Mouse (Mus musculus) spleen, postnatal 10 days (tissue): ENCODE data around the gene Mpped2.

Experiments used
- DNase-seq, 2 experiments: peaks; one replicate each; pipeline ENCODE4 v3.0.0; 2021 to 2022; ENCODE audit warnings: low spot score in 2 of 2

Gene Mpped2

DNA sequence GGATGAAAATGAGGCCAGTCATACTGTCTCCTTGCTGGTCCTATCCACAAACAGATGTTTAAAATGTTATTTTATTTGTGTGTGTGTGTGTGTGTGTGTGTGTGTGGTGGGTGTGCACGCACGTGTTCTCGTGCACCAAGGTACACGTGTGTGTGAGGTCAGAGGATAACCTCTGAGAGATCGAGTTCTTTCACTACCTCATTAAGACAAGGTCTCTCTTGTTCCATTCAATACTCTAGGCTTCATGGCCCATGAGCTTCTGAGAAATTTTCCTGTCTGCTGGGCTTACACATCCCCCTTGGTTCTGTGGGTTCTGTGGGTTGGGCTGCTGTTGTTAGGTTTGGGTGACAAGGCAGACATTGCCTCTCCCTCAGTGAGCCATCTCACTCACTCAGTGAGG, 12.6 kb downstream of the Mpped2 start:
- no peak for DNase-seq

DNA sequence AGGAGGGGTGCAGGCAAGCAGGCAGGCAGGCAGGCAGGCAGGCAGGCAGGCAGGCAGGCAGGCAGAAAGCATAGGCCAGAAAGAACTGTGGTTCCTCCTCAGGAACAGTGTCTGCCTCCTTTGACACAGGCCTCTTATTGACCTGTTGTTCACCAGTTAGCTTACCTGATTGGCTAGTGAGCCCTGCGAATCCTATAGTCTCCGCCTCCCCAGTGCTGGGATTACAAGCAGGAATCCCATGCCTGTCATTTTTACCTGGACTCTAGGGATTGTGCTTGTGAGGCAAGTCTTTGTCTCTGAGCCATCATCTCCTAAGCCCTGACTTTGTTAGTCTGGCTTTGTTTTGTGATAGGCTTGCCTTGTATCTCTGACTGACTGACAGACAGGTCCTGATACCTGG, 14.1 kb downstream of the Mpped2 start:
- DNase-seq: no peak

DNA sequence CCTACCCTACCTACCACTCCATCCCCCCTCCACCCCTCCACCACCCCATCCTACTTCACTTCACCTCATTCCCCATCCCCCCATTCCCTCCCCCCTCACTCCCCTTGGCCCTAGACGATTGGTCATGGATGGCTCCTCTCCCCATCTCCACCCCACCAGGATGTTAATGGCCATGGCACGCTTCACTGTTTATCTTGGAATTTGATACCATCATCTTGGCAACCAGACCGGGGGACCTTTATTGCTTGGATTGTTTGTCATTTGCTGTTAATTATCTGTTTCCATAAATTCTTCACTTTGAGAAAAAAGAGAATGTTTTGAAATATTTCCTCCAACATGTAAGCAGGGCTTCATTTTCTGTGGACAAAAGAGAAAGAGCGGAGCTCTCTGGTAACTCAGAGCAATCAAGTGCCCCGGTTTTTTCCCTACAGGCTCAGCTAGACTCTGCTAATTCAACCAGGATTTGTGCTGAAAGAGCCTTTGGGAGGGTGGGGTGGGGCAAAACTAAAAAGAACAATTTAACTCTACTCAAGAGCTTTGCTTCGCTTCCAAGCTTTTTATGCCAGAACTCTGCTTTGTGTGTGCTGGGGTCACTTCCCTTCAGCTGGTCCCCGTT, 17.9 kb downstream of the Mpped2 start:
- no peak for DNase-seq

DNA sequence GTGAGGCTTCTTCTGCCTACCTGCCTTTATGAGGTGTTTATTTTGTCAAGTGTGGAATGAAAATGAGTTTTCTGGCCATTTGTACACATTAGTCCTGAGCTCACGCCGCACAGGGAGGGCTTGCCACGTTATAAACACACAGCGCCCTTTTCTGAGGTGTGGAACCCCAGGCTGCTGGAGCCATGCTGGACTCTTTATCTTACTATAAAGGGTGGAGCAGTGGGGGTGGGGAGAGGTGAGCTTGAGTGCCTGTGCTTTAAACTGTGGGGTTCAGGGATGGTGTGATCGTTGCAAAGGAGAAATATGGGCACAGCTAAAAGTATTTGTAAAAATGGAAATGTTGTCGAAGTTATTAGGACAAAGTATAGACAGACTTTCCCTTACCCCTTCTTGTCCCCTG, 18.4 kb downstream of the Mpped2 start:
- DNase-seq: no peak

DNA sequence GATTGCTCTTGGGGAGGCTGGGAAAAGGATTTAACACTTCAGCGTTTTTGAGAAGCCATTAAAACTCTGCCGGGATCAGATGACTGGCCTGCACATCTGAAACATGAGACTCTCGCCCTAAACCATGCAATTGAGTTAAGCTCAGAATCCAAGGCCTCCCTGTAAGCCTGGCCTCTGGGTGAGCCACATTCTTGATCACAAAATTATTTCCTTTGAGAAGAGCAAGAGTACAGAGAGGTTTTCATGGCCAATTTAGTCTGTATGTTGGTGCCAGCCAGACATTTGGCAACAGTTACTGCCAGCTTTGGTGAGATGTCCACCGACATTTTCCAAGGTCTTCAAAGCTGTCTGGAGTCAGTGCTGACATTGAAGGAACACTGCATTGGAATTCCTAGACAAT, 20.1 kb downstream of the Mpped2 start:
- DNase-seq: no peak

DNA sequence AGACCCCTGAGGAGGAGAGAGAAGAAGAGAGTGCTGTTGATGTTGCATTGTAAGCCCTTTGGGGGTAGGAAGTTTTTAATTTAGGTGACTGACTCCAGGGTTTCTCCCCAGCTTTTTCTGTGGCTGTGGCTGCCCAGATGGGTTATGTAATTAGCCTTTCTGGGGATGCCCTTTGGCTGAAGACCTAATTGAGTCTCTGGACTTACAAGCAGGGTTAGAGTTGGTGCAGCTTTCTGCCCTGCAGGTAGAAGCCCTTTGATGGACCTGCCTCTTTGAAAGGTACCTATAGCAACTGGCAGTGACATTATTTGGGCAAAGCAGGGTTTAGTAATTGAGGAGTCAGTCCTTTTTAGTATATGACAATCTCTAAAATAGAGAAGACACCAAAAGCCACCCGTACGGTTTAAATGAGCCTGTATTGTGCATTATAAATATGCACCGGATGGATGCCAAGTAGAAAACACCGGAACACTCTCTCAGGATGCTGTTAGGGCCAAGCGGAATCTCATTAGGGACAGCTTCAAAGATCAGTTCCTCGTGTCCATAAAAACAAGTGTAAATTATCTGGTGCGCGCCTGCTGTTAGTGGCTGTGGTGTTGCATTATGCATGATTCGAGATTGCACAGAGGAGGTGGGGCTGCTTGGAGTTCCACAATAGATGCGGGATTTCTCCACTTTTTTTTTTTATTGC, 22.8 kb downstream of the Mpped2 start:
- DNase-seq: no peak

DNA sequence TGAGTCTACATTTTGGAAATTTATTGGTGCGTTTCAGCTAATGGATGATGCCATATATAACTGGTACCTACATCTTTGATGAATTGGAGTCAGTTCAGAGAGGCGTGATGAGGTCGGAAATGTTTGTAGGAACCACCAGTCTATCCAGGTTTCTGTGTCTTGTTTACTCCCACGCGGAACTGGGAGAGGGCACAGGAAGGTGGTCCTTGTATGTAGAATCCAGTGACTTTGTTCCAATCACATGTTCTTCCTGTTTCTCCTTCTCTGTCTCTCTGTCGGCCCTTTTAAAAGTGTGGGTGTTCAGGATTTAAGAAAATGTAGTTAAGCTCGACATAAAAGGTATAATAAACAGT, 23.3 kb downstream of the Mpped2 start:
- DNase-seq: no peak

DNA sequence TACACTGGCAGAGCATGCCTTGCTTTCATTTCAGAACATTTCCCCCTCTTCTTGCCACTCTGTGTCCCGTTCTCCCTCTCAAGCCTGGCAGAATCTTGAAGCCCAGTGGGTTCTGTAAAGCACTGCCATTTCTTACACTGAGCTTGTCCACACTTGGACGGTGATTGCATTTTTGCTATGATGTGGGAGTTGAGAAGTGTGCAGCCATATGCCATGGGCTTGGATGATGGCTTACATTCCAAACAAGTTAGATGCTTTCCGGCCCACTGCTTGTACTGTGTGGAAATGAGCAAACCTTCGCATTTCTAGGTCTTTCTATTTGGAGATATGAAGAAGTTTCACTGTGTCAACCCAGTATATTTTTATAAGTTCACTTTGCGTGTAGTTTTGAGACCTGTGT, 25.8 kb downstream of the Mpped2 start:
- no peak for DNase-seq

DNA sequence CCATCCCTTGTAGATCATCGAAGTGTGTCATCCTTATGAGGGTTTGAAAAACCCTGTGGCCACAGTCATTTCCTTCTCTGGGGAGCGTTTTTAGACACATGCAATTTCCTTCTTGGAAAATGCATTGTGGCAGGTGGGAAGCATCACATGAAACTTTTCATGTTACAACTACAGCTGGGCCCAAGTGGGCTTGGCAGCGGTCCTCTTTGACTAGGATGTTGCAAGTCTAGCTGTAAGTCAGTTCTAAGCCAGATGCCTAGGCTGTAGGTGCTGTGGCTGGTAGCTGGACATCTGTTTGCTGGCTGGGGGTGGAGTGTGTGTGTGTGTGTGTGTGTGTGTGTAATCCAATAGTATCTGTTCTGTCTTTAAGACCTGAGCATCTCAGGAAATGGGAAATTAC, 26.4 kb downstream of the Mpped2 start:
- no peak for DNase-seq

DNA sequence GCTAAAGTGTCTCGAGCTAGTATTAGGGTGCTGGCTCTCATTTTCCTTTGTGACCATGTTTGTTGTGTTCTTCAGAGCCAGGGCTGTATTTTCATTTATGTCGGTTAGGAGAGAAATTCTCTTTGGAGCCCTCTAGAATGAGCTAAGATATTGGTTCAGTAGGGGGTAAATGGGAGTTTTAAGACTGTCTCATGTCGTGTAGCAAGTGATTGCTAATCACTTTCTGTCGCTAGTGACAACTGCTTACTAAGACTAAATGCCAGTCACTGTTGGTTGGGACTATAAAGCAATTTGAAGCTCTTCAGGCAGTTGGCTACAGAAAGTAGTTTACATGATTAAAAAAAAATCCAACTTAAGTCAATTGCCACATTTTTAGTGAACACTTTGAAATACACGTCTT, 27.6 kb downstream of the Mpped2 start:
- DNase-seq: no peak

DNA sequence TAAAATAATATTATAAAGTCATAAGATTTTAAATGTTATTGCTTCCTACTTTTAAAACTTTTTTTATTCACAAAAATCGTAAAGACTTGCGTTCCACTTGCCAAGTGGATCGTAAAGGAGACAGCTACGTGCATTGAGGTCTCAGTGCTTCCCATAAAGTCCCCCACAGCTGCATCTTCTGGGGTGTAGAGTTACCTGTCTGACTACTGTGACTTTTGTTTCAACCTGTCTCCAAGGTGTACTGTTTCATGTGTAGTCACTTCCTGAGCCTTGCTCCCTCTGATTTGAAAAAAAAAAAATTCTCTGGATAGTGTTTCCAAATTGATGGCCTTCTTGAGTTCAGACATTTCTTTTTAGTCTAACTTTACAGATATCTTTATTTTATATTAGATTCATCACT, 29.0 kb downstream of the Mpped2 start:
- no peak for DNase-seq

DNA sequence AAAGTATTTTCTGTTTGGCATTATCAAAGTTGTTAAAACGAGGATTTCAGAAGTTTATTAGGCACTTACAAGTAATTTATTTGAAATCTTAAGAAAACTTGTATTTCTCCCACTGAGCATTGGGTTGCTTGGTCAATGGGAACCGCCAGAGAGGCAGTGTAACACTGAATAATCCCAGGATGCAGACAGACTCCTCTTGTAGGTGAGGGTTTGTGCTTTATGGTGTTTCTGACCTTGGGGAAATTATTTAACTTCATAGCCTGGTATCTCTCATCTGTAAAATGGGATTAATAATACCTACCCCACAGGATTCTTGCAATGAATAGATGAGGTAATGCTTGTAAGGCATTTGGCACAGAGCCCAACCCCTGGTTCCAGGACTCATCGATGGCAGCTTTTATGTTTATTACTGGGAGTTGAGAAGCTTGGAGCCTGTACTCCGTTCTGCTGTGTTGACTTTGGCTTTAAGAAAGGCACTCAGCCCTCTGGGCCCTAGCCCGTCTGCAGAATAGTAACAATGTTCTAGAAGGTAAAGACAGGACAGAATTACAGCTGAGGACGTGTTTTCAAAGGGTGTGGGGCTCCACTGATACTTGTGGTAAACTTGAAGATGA, 37.0 kb downstream of the Mpped2 start:
- no peak for DNase-seq

DNA sequence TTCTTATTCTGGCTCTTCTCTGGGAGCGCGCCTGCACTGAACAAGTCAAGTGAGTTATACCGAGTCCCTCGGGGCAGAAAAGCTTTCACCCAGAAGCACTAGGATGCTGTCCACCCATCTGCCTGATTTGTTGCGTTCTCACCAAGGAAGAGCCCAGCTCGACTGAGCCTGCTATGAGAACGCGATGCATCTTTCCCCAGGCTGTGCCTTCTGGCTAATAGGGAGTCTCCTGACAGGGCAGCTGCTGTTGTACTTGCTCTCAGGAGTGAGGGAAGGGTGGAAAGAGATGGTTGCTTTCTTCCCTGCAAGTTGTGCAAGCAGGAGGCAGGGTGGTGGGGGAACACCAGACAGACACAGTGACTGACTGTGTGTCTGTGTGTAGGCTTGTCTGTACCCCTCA, 37.5 kb downstream of the Mpped2 start:
- DNase-seq: no peak

DNA sequence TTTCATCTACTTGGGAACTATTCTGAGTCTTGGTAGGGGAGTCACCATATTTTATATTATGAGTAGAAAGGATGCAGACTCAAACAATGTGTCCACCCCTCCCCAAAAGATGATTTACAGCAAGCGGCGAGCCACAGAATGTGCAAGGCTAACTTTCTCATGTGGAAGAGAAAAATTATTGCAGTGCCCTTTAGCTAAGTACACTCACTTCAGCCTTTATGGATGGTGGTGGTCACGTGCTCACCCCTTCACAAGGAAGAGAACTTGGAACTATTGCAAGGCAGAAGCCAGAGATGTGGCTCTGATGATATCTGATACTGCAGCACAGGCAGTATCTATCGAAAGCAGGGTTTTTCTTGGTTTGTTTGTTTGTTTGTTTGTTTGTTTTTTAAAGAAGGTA, 38.4 kb downstream of the Mpped2 start:
- DNase-seq: no peak

DNA sequence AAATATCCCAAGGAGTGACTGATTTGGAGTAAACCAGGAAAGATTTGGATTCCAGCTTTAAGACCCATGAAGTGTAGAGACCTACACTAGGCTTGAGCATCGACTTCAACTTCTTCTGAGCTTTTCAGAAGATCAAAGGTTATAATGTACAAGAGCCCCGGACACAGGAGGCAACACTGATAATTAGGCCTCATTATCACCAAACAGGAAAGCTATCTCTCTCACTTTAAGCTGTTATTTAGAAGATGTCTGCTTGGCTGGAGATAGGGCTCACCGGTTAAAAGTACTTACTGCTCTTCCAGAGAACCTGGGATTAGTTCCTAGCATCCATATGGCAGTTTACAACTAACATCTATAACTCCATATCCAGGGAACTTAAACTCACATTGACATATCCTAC, 39.1 kb downstream of the Mpped2 start:
- no peak for DNase-seq

DNA sequence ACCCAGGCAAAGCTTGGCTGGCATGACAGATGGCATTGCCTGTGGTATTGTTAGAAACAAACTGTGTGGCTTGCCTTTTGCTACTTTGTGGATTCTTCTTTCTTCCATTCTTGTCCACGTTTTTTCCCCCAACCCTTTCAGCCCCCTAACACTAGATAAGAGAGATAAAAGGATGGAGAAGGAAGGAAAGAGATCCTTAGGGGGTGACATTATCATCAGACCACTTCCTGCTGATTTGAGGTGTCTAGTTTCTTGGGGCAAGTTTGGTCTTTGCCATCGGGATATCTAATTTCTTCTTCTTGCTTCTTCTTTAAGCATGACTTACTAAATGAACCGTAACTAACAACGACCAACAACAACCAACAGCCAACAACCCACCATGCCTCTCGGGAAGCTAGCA, 40.3 kb downstream of the Mpped2 start:
- no peak for DNase-seq

DNA sequence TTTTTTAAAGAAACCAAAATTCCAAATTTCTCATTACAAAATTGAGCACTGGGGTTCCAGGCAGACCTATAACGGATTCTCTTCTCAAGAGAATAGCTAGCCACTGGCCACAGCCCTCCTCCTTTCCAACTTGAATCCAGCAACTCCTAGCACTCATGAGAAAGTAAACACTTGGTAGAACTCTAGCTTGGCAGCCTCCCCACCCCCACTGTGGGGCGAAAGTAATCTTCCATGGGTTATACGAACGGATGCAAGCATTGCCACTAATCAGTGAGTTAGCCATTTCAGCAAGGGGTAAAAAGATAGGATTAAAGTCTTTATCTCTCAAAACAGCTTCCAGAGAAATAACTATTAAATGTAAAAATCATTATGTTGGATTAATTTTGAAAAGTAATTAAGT, 40.9 kb downstream of the Mpped2 start:
- no peak for DNase-seq

DNA sequence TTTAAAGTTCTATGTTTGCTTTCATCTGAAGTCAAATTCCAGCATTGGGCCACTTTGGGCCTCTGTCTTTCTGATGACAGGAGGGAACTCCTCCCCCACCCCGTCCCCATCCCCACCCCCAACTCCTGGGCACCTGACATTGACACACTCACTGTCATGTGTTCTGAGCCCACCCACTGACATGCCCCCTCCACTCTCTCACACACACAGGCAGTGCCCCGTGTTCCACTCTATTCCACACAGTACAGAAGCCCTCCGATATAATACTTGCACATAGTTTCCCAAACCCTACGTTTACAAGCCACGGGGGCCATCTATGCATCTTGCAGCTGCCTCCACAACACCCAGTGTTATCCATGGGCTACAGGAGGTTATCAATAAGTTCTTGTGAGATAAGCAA, 42.1 kb downstream of the Mpped2 start:
- DNase-seq: no peak

DNA sequence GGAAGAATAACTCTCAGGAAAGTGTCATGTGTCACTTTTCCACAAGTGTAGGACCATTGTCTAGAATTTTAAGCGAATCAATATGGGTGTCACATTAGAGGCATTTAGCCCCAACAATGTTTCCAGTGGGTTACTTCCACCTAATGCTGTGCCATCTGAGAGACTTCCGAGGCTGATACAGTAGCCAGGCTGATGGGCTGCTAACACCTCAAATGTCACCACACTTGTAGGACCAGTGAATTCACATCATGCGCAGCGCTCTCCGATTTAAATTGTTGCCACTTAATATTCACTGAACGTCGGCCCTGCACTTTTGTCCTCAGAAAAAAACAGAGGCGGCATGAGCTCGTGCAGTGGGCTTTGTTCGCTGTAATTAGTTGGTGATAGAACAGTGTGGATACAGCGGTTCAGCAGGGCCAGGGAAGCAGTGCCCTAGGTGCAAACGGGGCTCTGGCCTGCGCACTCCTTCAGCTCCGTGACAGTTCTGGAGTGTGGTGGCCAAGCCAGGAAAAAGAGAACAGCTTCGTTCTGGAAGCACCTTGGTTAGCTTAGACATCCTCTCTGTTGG, 42.8 kb downstream of the Mpped2 start:
- DNase-seq: no peak

DNA sequence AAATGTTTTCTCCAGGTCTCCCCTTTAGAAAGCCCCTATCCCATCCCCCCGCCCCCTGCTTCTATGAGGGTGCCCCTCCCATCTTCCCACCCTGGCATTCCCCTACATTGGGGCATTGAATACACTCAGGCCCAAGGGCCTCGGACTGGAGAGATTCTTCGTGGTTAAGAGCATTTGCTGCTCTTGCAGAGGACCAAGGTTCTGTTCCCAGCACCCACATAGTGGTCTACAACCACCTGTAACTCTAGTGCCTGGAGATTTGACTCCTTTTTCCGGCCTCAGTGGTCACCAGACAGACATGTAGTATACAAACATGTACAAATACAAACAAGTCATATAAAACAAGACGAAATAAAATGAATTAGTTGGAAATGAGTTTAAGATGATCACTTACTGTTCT, 45.9 kb downstream of the Mpped2 start:
- no peak for DNase-seq

DNA sequence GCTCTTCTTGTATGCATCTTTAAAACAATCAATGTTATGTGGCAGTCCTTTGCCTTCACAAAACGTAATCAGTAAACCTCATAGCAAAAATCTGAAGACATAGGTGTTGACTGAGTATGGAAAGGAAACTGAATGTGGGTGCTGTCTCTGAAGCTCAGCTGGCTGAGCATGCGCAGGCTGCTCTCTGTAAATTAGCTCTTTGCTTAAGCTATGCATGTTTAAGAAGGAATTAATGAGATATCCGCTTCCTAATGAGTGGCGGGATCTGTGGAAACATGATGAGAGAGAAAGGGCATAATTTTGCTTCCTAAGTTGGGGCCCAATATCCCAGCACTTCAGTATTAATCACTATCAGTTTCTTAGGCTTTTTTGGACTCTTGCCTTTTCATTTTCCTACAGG, 51.0 kb downstream of the Mpped2 start:
- DNase-seq: no peak

DNA sequence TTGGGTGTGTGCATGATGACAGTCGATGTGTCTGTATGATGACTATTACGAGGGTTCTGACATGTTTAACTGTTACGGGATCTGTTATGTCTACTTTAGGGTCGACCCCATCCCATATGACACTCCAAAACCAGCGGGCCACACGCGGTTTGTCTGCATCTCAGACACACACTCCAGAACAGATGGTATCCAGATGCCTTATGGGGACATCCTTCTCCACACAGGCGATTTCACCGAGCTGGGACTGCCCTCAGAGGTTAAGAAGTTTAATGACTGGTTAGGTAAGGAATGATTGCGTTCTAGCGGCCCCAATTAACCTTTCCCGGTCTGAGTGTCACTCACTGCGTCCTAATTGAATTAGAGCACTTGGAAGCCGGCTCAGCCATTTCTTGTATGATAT, 51.5 kb downstream of the Mpped2 start:
- DNase-seq: no peak

DNA sequence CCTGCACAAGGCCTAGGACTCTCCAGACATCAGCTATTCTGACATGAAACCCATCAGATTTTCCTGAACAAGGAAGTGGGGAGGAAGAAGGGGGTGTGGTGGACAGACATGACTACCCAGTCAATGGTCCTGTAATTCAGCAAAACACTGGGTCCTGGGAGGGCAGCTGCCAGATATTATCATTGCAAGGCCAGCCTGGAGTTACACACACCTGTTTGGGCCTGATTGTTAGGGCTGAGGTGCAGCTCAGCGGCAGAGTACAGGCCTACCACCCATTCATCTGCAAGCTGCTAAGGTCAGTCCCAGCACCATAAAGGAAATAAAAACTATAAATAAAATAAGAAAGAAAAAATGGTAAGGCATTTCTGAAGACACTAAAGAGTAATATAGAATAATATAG, 52.3 kb downstream of the Mpped2 start:
- DNase-seq: no peak
